Mouse (Mus musculus) lung, adult 18-20 months (tissue): ENCODE measurements around the gene Gm10322.

ENCODE experiments used
- DNase-seq, 2 experiments: peaks; one replicate each; pipeline ENCODE4 v3.0.0; 2022; ENCODE audit warnings: mixed read lengths in 2 of 2

Gene Gm10322

GRCm38 (mm10) chr10:59615981-59616520 lies at the start of gene Gm10322:
TSS of gene Gm10322 (plus strand) at chr10:59616063.
- DNase-seq: peak; percentile 76 to 86

GRCm38 (mm10) chr10:59566968-59567367 lies 48.9 kb upstream of the Gm10322 start:
- no peak for DNase-seq

- DNase-seq: no peak
These were observed 47.0 kb upstream of the Gm10322 start for GRCm38 (mm10) chr10:59568665-59569480.

DNA sequence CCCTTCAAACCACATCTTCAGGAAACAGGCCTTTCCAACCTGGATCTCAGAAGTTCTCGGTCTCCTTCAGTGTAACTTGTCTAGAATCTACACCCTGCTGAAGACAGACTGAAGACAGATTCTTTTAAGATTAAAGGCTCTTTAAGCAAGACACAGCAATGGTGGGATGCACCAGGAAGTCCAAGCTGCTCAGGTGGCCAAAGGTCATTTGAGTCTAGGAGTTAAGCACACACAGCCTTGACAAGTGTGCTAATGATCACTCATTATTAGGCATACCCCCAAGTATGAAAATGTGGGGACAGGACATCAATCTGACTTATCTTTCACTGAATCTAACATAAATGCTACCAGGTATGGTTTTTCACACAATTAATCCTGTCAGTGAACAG lies 46.4 kb upstream of the Gm10322 start:
- no peak for DNase-seq

GRCm38 (mm10) chr10:59570360-59570759 lies 45.5 kb upstream of the Gm10322 start:
- DNase-seq: no peak

- DNase-seq: no peak
These were observed 45.1 kb upstream of the Gm10322 start for GRCm38 (mm10) chr10:59570780-59571179.

- no peak for DNase-seq
These were observed 44.6 kb upstream of the Gm10322 start for GRCm38 (mm10) chr10:59571273-59571672.

DNA sequence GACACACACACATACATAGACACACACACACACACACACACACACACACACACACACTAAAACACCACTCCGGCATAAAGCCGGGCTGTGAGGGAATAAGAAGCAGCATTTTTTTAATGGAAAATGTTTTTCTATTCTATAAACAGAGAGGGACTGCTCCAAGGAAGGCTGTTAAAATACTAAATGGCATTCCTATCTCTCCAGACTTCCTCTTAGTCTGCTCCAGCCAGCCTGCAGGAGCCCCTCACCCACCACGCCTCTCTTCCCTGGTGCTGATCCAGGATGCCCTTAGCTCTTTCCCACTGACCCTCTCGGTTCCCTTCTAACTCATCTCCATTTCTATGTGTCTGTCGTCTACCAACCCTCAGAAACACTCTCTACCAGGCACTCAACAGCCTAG lies 43.9 kb upstream of the Gm10322 start:
- no peak for DNase-seq

- DNase-seq: no peak
These were observed 39.6 kb upstream of the Gm10322 start for GRCm38 (mm10) chr10:59576305-59576704.

- DNase-seq: peak; percentile 53 to 60
These were observed 37.7 kb upstream of the Gm10322 start for GRCm38 (mm10) chr10:59577871-59578801.

DNA sequence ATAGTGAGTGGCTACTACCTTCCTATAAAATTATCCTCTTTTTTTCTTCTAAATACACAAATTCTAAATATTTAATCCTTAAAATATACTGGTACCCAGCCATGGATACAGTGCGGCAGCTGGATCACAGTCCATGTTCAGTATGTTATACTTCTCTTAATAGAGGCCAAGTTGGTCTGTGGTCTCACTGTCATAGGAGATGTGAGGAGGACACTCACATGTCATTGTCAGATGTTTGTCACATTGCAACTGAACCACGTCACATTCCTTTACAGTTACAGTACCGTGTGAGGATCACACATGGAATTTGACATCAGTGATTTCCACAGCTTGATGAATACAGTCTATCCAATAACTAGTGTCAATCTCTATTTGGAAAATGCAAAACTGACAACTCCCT lies 36.2 kb upstream of the Gm10322 start:
- no peak for DNase-seq

DNA sequence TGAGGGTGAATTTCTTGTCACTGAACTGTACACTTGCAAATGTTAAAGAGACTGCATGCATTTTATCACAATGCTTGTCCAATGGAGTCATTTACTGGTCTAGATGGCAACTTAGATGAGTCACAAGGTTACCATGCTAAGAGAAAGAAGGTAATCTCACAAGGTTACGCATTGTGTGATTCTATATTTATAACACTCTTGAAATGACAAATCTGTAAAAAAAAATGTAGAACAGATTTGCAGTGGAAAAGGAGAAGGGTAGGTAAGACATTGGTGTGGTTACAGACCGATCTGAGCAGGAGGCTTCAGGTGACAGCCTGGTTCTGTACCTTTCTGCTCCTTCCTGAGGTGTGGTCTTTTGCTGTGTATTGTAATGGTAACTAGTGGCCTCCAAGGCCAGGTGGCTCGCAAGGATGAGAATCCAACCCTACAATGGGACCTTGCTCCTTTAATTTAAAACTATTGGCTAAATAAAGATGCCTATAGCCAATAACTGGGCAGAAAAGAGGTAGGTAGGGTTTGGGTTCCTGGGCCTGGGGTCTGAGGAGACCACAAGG lies 35.2 kb upstream of the Gm10322 start:
- DNase-seq: no peak

DNA sequence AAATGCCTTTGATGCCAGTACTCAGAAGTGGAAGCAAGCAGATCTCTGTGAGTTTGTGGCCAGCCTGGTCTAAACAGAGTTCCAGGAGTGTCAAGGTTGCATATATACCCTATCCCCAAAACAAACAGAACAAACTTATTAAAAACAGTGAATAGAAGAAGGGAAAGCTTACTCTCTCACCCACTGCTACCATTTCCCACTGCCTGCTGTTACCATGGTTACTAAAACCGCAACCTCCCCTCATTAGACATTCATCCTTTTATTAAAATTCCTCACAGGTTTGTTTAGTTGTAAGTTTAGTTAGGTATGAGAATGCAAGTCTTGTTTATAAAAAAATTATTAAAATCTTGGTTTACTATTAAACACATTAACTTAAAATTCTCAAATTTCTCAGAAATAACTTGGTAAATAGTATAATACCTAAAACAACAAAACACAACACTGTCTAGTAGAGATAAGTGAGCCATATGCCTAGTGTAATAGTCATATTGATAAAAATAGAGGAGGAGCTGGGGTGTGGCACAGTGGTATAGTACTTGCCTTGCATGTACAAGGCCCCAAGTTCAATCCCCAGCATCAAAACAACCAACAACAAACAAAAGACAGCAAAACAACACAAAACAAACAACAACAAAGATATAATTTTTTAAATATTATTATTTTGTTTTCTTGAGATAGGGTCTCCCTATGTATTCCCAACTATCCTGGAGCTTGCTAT lies 33.9 kb upstream of the Gm10322 start:
- DNase-seq: no peak

DNA sequence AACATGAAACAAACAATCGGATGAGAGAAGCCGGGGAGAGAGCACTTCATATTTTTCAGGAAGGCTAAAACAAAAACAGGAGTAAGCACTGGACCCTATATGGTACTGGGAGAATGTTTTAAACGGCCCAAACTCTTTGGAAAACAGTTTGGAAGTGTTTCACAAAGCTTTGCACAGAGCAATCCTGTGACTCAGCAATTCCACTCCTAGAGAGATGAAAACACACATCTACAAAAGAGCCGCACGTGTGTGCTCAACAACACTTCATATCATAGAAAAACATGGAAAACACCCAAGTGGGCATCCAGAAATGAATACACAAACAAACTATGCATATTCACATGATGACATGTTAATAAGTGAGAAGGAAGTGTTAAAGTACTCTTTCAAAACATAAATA lies 30.2 kb upstream of the Gm10322 start:
- peak in 1 of 2 experiments; percentile 28 for DNase-seq

GRCm38 (mm10) chr10:59586821-59587220 lies 29.0 kb upstream of the Gm10322 start:
- DNase-seq: no peak

DNA sequence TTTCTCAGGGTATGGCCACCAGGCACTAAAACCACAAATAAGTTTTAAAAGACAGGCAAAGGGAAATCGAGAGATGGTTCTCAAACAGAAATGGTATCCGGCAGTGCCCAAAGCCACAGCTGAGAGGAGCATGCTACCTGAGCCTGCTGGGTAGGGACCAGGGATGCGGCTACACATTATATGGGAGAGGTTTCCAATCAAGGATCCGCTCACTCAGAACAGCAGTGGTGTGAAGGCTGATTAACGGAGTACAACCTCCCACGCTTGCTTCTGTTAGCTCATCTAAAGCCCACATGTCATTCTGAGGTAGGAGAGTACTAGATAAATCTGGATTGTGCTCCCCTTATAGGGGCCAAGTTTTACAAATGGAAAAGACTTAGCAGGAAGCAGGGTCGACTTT lies 27.7 kb upstream of the Gm10322 start:
- DNase-seq: no peak

DNA sequence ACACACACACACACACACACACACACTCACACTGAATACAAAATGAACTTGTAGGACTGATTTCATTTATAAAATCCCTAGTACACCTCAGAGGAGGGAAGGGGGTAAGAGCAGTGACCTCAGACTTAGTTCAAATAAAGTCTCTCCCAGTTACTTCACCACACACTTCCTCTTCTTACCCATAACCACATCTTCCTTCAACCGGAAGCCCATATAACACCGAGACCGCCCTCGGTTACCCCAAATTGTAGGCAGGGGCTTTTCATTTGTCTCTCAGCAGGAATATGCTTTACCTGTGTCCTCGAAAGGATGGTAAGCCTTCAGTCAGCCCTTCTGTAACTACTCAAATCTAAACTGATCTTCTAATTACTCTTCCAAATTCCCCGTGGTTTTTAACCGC lies 26.4 kb upstream of the Gm10322 start:
- DNase-seq: no peak

DNA sequence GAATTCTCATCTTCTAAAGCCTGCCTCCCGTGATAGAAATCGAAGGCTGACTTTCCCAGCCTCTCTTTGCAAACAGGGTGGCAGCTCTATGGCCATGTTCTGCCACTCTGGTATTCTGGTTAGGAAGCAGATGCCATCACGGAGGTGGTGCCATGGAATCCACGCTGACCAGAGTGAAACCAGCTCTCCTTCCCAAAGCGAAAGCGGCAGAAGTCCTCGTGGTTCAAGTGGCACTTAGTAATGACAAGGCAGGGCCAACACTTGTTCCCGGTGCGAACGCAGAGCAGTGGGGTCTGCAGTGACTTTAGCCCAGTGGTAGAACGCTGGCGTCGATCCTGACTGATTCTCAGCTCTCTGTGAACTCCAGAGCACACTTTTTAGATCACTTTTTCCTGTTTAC lies 26.0 kb upstream of the Gm10322 start:
- DNase-seq: peak; percentile 59 to 76

GRCm38 (mm10) chr10:59590606-59591005 lies 25.3 kb upstream of the Gm10322 start:
- no peak for DNase-seq

DNA sequence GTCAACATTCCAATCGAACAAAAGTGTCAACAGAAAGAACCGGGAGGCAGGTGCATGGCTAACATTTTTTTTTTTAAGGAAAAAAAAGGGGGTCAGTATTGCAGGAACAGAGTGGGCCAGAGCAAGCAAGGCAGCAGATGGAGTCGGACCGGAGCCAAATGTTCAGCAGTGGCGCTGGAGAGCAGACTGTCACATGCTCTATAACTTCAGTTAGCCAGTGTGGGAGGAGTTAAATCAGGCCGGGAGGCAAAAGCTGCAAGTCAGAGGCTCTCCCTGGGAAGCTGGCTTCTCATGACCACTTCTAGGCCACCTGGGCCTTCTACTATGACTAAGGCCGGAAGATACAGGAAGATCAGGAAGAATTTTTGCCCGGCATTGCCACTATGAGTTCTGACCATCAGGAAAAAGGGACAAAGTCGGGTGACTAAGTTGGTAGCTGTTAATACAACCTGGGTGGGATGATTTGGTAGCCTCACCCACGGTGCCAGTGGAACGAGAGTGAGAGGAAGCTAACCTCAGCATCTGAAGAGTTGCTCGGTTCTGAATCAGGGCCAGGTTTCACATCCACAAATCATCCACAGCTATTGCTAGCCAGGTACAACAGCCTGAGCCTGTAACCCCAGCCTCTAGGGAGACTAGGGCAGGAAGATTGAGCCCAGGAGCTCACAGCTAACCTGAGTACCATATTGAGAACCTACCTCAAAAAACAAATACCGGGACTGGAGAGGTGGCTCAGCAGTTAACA lies 21.9 kb upstream of the Gm10322 start:
- no peak for DNase-seq

DNA sequence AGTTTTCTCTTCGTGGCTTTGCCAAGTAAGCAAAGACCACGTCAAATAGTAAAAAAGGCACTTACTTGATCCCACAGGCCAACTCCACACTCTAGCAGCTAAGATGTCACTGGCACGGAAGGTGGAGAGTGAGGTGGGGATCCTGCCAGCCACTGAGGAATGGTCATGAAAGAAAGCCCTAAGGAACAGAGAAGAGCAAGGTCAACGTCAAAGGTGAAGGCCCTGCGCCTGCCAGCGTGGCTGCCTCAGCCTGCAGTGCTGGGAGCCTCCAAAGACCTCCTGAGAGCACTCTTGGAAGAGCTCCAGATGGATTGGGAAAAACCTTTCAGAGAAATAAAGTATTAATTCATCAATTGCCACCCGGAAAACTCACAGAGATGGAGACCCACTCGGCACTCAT lies 15.3 kb upstream of the Gm10322 start:
- no peak for DNase-seq

- no peak for DNase-seq
These were observed 13.8 kb upstream of the Gm10322 start for GRCm38 (mm10) chr10:59602043-59602442.
